Mouse (Mus musculus) forebrain, embryonic 14.5 days (tissue): ENCODE results near the gene Slc9c1. TPM values are rescaled to one million over a fixed set of nuclear protein-coding genes. Genes with fewer than 3 reads are reported as not detected.
"Not testable (repeated sequence)": the region's sequence is repeated elsewhere in the genome, so short reads cannot be mapped to it uniquely, and the experiment has no call there.

Experiments used
- ATAC-seq: fragments of 200-750 bp; cut with Nextera tagmentation; 2 replicates; pipeline ENCODE4 v1.8.0; 2017; ENCODE audit warnings: mild to moderate bottlenecking, moderate library complexity
- DNase-seq: peaks from one replicate; pipeline ENCODE4 v3.0.0-alpha.2; 2015; ENCODE audit warnings: low spot score
- H3K27ac ChIP-seq: fragments of 300-500 bp; sonication (generic); 2 replicates; pipeline ENCODE4 v1.5.1; 2014; ENCODE audit warnings: low read depth, mild to moderate bottlenecking, control low read depth, low read length, moderate library complexity
- H3K27me3 ChIP-seq: fragments of 300-500 bp; sonication (generic); replicated peaks from 2 replicates; pipeline ENCODE4 v1.6.1; 2014; ENCODE audit warnings: low read length, control low read depth, mixed read lengths; ENCODE audit not compliant: control insufficient read depth, insufficient read depth
- H3K36me3 ChIP-seq: fragments of 300-500 bp; sonication (generic); 2 replicates; pipeline ENCODE4 v1.6.1; 2014; ENCODE audit warnings: low read length, control low read depth; ENCODE audit not compliant: control insufficient read depth, insufficient read depth
- H3K4me1 ChIP-seq: fragments of 300-500 bp; sonication (generic); 2 replicates; pipeline ENCODE4 v1.6.1; 2014; ENCODE audit warnings: antibody characterized with exemption, low read length, control low read depth; ENCODE audit not compliant: control insufficient read depth, insufficient read depth
- H3K4me2 ChIP-seq: fragments of 300-500 bp; sonication (generic); 2 replicates; pipeline ENCODE4 v1.6.1; 2014; ENCODE audit warnings: mild to moderate bottlenecking, control low read depth, low read length
- H3K4me3 ChIP-seq: fragments of 300-500 bp; sonication (generic); 2 replicates; pipeline ENCODE4 v1.5.1; 2014; ENCODE audit warnings: low read depth, low read length, control low read depth
- H3K9ac ChIP-seq: fragments of 300-500 bp; sonication (generic); 2 replicates; pipeline ENCODE4 v1.6.1; 2014; ENCODE audit warnings: mild to moderate bottlenecking, low read length, control low read depth, moderate library complexity
- H3K9me3 ChIP-seq: fragments of 300-500 bp; sonication (generic); replicated peaks from 2 replicates; pipeline ENCODE4 v1.6.1; 2016; ENCODE audit warnings: low read length, control low read depth, mixed read lengths; ENCODE audit not compliant: control insufficient read depth
- WGBS: fragments of 180-500 bp; shearing (Covaris S2); extraction: QIAGEN DNeasy Blood & Tissue Kit; methylation state at CpG from one replicate; pipeline ENCODE4 v1.1.7; 2014; 5-methylcytosine and 5-hydroxymethylcytosine counted together
- polyA plus RNA-seq: library from polyadenylated mRNA; unstranded; fragments of >200 nt; fragmentation: Nextera tagmentation; extraction: Ambion mirVana; gene quantifications from 2 replicates; pipeline ENCODE4 v1.2.1, GENCODE M21; 2014

Slc9c1 gene
- polyA plus RNA-seq, result not detected in 2 replicates

DNA sequence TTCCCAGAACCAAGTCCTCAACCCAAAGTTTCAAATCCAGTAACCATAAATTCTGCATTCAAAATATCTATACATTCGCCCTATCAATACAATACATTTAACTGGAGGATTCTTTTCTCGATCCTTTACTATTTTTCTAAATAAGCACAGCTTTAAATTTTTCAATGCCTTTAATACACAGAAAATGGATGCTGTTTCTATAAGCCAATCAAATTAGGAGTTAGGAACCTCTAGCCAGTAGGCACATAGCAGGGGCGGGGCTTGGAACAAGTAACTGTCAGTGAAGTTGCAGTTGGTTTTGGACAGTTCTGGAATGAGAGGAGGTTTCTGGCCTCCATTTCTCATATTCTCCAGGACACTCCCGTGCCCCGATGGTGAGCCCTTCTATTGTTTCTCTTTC is at the start of gene Slc9c1:
TSS of gene Slc9c1 (plus strand) at position 301 of the 400 bp plus-strand sequence.
- DNase-seq (no peak), ATAC-seq (no peak)
- no peak within 1 kb of the TSS for H3K27ac ChIP-seq
- no peaks in the 10 kb centered on the region for H3K9me3 ChIP-seq
- no peak within 1 kb of the TSS for H3K4me2 ChIP-seq
- no peaks in the 10 kb centered on the region for H3K27me3 ChIP-seq
- no peak within 1 kb of the TSS for H3K4me3 ChIP-seq
- H3K36me3 ChIP-seq, result no peaks in the 10 kb centered on the region
- WGBS, result 91% methylated on average over 5 of the region's 5 CpGs
- no peak within 1 kb of the TSS for H3K9ac ChIP-seq
- no peaks in the 10 kb centered on the region for H3K4me1 ChIP-seq

DNA sequence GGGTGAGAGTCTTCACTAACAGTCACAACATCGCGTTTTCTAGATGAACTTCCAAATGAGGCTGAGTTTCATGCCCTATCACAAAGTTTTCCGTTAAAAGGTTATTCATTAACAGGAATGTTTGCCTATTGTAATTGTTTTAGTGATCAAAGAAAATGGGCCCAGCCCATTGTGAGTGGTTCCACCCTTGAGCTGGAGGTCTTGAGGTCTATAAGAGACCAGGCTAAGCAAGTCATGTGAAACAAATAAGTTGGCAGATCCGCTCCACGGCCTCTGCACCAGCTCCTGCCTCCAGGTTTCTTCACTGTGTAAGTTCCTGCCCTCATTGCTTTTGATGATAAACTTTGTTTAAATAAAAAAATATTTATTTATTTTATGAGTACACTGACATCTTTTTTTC is 42.2 kb upstream of the Slc9c1 start, which contains the start of gene Gm609:
TSS of gene Gm609 (minus strand) at position 43 of the 400 bp plus-strand sequence.
- H3K9ac ChIP-seq, result no peak within 1 kb of the TSS
- H3K4me1 ChIP-seq, result no peaks in the 10 kb centered on the region
- H3K4me3 ChIP-seq, result no peak within 1 kb of the TSS
- no peaks in the 10 kb centered on the region for H3K27me3 ChIP-seq
- H3K4me2 ChIP-seq, result no peak within 1 kb of the TSS
- ATAC-seq, result no peak
- no peaks in the 10 kb centered on the region for H3K9me3 ChIP-seq
- H3K36me3 ChIP-seq, result no peaks in the 10 kb centered on the region
- H3K27ac ChIP-seq, result no peak within 1 kb of the TSS
- no peak for DNase-seq
- WGBS, result 69% methylated on average over 5 of the region's 5 CpGs

DNA sequence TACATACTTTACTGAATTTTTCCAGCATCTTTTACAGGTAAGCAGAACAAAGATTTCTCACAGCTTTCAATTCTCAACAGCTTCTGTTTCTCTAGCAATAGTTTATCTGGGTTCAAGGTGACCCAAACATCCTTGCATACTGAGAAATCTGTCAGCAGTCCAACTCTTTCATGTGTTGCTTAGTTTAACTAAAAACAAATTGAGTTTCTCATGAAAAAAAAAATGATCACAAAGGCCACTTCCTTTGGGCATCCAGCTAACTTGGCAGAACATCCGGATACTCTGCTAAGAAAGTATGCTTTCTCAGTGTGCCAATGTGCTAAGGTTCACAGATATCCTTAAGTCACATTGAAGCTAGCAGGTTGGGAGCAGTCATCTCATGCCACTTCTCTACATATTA is 39.8 kb upstream of the Slc9c1 start:
- Histone ChIP-seq H3K4me2 (no peak overlapping the region), H3K36me3 (no peaks in the 10 kb centered on the region), H3K9ac (no peak overlapping the region), H3K4me3 (no peak overlapping the region), H3K27ac (no peak overlapping the region), H3K27me3 (no peaks in the 10 kb centered on the region), H3K9me3 (no peaks in the 10 kb centered on the region), H3K4me1 (no peaks in the 10 kb centered on the region)
- no peak for DNase-seq
- no peak for ATAC-seq
- 86% methylated on average over 1 of the region's 1 CpGs for WGBS

DNA sequence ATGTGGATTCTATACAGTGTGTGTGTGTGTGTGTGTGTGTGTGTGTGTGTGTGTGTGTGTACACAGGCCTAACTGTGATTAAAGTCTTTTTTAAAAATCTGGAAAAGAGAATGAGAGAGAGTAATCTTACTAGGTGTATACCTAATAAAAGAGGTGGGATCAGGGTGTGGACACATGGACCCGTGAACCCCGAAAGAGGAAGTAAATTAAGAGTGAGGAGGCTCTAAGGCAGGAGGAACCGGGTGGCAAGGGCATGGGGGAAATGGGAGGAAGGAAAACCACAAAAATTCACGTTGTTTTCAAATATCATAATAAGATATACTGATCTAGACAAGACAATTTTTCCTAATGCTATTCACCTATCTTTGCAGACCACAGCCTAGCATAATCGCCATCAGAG is 9.6 kb upstream of the Slc9c1 start:
- H3K4me2 ChIP-seq, result no peak overlapping the region
- WGBS, result 85% methylated on average over 5 of the region's 5 CpGs
- DNase-seq (no peak), ATAC-seq (no peak)
- no peaks in the 10 kb centered on the region for H3K27me3 ChIP-seq
- no peaks in the 10 kb centered on the region for H3K9me3 ChIP-seq
- H3K36me3 ChIP-seq, result no peaks in the 10 kb centered on the region
- H3K4me1 ChIP-seq, result no peaks in the 10 kb centered on the region
- H3K27ac ChIP-seq, result no peak overlapping the region
- H3K9ac ChIP-seq, result no peak overlapping the region
- H3K4me3 ChIP-seq, result no peak overlapping the region

DNA sequence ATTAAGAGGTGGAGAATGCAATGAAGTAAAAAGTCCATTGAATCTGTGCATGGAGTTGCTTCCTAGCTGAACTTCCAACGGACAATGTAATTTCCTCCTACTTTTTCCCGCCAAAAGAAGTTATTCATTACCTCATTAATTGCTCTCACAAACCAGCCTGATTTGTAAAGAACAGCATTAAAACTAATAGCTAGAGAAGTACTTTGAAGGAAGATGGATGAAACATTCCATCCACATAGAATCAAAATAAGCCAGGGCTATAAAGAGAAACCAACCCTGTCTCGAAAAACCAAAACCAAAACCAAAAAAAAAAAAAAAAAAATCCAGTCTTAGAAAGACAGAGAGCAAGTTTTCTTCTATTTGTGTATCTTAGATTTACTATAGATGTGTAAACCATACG is 3.2 kb upstream of the Slc9c1 start, which contains the start of gene Gm17783:
TSS of gene Gm17783 (minus strand) at position 101 of the 400 bp plus-strand sequence.
- Histone ChIP-seq H3K27me3 (no peaks in the 10 kb centered on the region), H3K4me1 (no peaks in the 10 kb centered on the region), H3K4me2 (no peak within 1 kb of the TSS), H3K36me3 (no peaks in the 10 kb centered on the region), H3K9me3 (no peaks in the 10 kb centered on the region), H3K9ac (no peak within 1 kb of the TSS), H3K27ac (no peak within 1 kb of the TSS), H3K4me3 (no peak within 1 kb of the TSS)
- no peak for ATAC-seq
- DNase-seq, result no peak
- WGBS, result 78% methylated on average over 4 of the region's 4 CpGs

DNA sequence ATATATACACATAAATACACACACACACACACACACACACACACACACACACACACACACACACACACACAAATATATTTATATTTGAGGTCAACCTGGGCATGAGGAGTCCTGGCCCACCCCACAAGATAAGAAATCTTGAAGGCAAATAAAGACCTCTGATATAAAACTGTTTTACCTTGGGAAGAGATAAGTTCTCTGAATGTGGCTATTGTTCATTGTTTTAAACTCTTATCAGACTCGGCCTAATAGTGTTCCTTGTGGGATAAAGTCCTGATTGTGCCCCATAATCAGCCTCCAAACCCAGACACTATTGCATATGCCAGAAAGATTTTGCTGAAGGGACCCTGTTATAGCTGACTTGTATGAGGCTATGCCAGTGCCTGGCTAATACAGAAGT is 3.2 kb downstream of the Slc9c1 start:
- not testable (repeated sequence) for H3K4me2 ChIP-seq, H3K27ac ChIP-seq, H3K4me3 ChIP-seq, H3K9ac ChIP-seq, H3K4me1 ChIP-seq, H3K9me3 ChIP-seq, H3K27me3 ChIP-seq, H3K36me3 ChIP-seq, ATAC-seq, DNase-seq
- WGBS, result 82% methylated on average over 1 of the region's 1 CpGs

DNA sequence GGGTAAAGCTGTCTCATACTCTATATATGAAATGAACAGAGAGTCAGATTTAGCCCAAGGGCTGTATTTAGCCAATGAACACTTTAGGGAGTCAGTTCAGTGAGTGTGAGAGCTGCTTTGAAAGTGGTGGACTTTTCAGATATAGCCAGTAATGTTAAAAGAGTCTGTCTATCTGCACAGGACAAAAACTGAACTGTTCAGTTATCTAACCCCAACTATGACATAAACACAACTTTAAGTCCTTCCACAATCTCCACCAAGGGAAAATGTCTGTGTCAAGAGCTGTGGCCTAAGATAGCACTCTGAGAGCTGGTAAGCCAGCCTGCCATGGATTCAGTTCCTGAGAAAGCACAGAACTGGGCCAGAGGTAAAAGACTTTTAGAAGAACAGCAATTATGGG is 7.0 kb downstream of the Slc9c1 start:
- H3K4me1 ChIP-seq, result no peaks in the 10 kb centered on the region
- DNase-seq (no peak), ATAC-seq (no peak)
- no peak overlapping the region for H3K9ac ChIP-seq
- H3K4me3 ChIP-seq, result no peak overlapping the region
- H3K4me2 ChIP-seq, result no peak overlapping the region
- H3K9me3 ChIP-seq, result no peaks in the 10 kb centered on the region
- H3K36me3 ChIP-seq, result no peaks in the 10 kb centered on the region
- H3K27ac ChIP-seq, result no peak overlapping the region
- H3K27me3 ChIP-seq, result no peaks in the 10 kb centered on the region

DNA sequence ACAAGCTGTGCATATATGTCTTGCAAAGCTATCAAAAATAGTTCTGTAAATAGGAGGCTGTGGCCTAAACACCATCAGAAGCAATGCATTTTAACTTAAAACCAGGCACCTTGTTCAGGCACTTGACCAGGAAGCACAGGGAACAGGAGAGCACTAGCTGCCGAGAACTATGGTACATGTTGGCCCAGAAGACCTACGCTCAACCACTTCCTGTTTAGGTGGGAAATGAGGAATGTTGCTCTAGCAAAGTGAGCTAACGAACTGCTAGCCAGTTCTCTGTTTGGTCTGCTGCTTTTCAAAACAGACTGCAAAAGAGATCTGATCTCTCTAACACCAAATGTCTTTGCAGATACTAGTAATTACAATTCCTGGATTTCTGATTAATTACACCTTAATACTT is 9.2 kb downstream of the Slc9c1 start:
- no peak overlapping the region for H3K4me3 ChIP-seq
- H3K27ac ChIP-seq, result no peak overlapping the region
- no peak overlapping the region for H3K4me2 ChIP-seq
- no peaks in the 10 kb centered on the region for H3K36me3 ChIP-seq
- no peak for DNase-seq
- ATAC-seq, result no peak
- no peak overlapping the region for H3K9ac ChIP-seq
- H3K27me3 ChIP-seq, result no peaks in the 10 kb centered on the region
- 83% methylated on average over 3 of the region's 3 CpGs for WGBS
- no peaks in the 10 kb centered on the region for H3K9me3 ChIP-seq
- no peaks in the 10 kb centered on the region for H3K4me1 ChIP-seq

DNA sequence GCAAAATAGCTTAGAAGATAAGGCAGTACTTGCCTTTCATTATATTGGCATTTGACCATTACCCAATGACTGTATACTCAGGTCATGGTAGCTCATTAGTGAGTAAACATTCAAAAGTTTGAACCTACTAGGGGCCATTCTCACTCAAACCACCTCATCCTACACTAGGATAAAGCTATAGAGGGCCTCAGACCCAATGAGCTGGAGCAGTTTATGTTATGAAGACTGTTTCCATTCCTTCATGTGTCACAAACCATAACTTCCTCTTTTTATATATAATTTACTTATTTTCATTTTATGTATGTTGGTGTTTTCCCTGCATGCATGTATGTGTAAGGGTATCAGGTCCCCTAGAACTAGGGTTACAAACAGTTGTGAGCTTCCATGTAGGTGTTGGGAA is 12.9 kb downstream of the Slc9c1 start:
- no peak overlapping the region for H3K27ac ChIP-seq
- ATAC-seq, result no peak
- no peaks in the 10 kb centered on the region for H3K36me3 ChIP-seq

More for the DNA sequence above, 12.9 kb downstream of the Slc9c1 start:
- no peak for DNase-seq
- no peak overlapping the region for H3K4me2 ChIP-seq
- no peak overlapping the region for H3K4me3 ChIP-seq
- H3K27me3 ChIP-seq, result no peaks in the 10 kb centered on the region
- H3K4me1 ChIP-seq, result no peaks in the 10 kb centered on the region
- H3K9me3 ChIP-seq, result no peaks in the 10 kb centered on the region
- no peak overlapping the region for H3K9ac ChIP-seq
